Mouse (Mus musculus): ENCODE measurements at regions not wholly inside any gene's neighbourhood (a gene's known extent, or its start where the extent isn't known, plus 50 kb on each side); places are given as distances from the start of the nearest gene placed in this dataset.

GRCm38 (mm10) chr11:117059981-117060705 lies 54.8 kb upstream of the Sec14l1 start:
- TF ChIP-seq CTCF (IDR thresholded peaks at IDR 0.05; ENCODE audit: low read depth) (no peak), EP300 (optimal IDR thresholded peaks at IDR 0.05) (no peak)

Measured in stomach, postnatal 0 days (tissue).